ENCODE assay signal across 8 mouse cellular contexts in genomic region chr14:121504781-121505484, GRCm38 (mm10). TPM values are rescaled to one million over a fixed set of nuclear protein-coding genes. Genes with fewer than 3 reads are reported as not detected.
DNase-seq lines count a peak whose midpoint lies in the region; ATAC-seq lines count a peak whose summit lies in the region.

Gene Slc15a1, minus strand, starts transcription at chr14:121505252.

- ATAC-seq in limb, embryonic 11.5 days (ENCODE audit: insufficient number of reproducible peaks, low FRiP score, low TSS enrichment, low read depth): no peak
- no peak for ATAC-seq in midbrain, embryonic 14.5 days (ENCODE audit: low FRiP score, low TSS enrichment)

- H3K9ac ChIP-seq in limb, embryonic 11.5 days (ENCODE audit: low read length): no peak within 1 kb of the TSS
- H3K9ac ChIP-seq in midbrain, embryonic 14.5 days (replicated peaks; ENCODE audit: low read length): no peak within 1 kb of the TSS

- H3K9me3 ChIP-seq in forebrain, embryonic 10.5 days: no peaks in the 10 kb centered on the region
- no peaks in the 10 kb centered on the region for H3K9me3 ChIP-seq in limb, embryonic 11.5 days (ENCODE audit: control insufficient read depth, low read length)
- H3K9me3 ChIP-seq in midbrain, embryonic 14.5 days (ENCODE audit: control insufficient read depth, low read length): no peaks in the 10 kb centered on the region

- no peaks in the 10 kb centered on the region for H3K36me3 ChIP-seq in forebrain, embryonic 10.5 days (replicated peaks)
- H3K36me3 ChIP-seq in limb, embryonic 11.5 days (ENCODE audit: control insufficient read depth, insufficient read depth, low read length): no peaks in the 10 kb centered on the region
- no peaks in the 10 kb centered on the region for H3K36me3 ChIP-seq in midbrain, embryonic 14.5 days (ENCODE audit: control insufficient read depth, insufficient read depth, low read length)

- peak within 1 kb of the TSS; percentile 43 for H3K4me3 ChIP-seq in forebrain, embryonic 10.5 days
- H3K4me3 ChIP-seq in limb, embryonic 11.5 days (ENCODE audit: low read depth, low read length): no peak within 1 kb of the TSS
- no peak within 1 kb of the TSS; the same call in 1 of the 2 replicates for H3K4me3 ChIP-seq in midbrain, embryonic 14.5 days (replicated peaks; ENCODE audit: low read depth, low read length)

- peak; percentile 21 for DNase-seq in adrenal gland, postnatal 14 days
- DNase-seq in adrenal gland, adult 8-10 months: no peak
- DNase-seq in forebrain, embryonic 10.5 days (ENCODE audit: extremely low spot score, low spot score): no peak
- DNase-seq in limb, embryonic 11.5 days (ENCODE audit: low spot score): no peak
- DNase-seq in midbrain, embryonic 14.5 days: no peak
- no peak for DNase-seq in T-cell, adult 2 months (ENCODE audit: low spot score)
- no peak for DNase-seq in cerebellum, postnatal 4 days (ENCODE audit: low spot score in 2 of 2)
- DNase-seq in left cerebral cortex, adult 18-20 months (ENCODE audit: low spot score in 2 of 2): no peak

- H3K4me1 ChIP-seq in forebrain, embryonic 10.5 days: peaks cover 20% of the 10 kb centered on the region
- no peaks in the 10 kb centered on the region for H3K4me1 ChIP-seq in limb, embryonic 11.5 days (ENCODE audit: control insufficient read depth, insufficient read depth, low read length)
- H3K4me1 ChIP-seq in midbrain, embryonic 14.5 days (ENCODE audit: control insufficient read depth, insufficient read depth, low read length): no peaks in the 10 kb centered on the region

- 10% methylated on average over 33 of the region's 33 CpGs for WGBS in forebrain, embryonic 10.5 days
- 9% methylated on average over 33 of the region's 33 CpGs for WGBS in limb, embryonic 11.5 days
- WGBS in midbrain, embryonic 14.5 days: 8% methylated on average over 33 of the region's 33 CpGs

- H3K27me3 ChIP-seq in forebrain, embryonic 10.5 days (ENCODE audit: poor library complexity, severe bottlenecking): peaks cover 51% of the 10 kb centered on the region
- H3K27me3 ChIP-seq in limb, embryonic 11.5 days (ENCODE audit: control insufficient read depth, insufficient read depth, low read length): peaks cover 34% of the 10 kb centered on the region
- H3K27me3 ChIP-seq in midbrain, embryonic 14.5 days (ENCODE audit: control insufficient read depth, insufficient read depth, low read length): peaks cover 18% of the 10 kb centered on the region

- peak within 1 kb of the TSS; percentile 9; the same call in 1 of the 2 replicates for H3K27ac ChIP-seq in forebrain, embryonic 10.5 days
- H3K27ac ChIP-seq in limb, embryonic 11.5 days (replicated peaks; ENCODE audit: low read depth, low read length): no peak within 1 kb of the TSS
- H3K27ac ChIP-seq in midbrain, embryonic 14.5 days (replicated peaks; ENCODE audit: low read depth, low read length): no peak within 1 kb of the TSS

- 0 out of 2 replicates have a peak within 1 kb of the TSS, but pooled peaks have one; percentile 4 for H3K4me2 ChIP-seq in limb, embryonic 11.5 days (ENCODE audit: low read depth, severe bottlenecking)
- peak within 1 kb of the TSS; percentile 34 for H3K4me2 ChIP-seq in midbrain, embryonic 14.5 days (ENCODE audit: low read length)

RNA-seq across cellular contexts. Expression of gene Slc15a1, which starts in this region (rescaled TPM):
- total RNA-seq in adrenal gland, postnatal 14 days (2021): 0.22 and 0.23 TPM in 2 replicates
- under 1 TPM in 2 of 4 experiments, not detected in 2; 0.14 to 0.20 TPM for total RNA-seq in adrenal gland, adult 8-10 months (2022)
- polyA plus RNA-seq in forebrain, embryonic 10.5 days (2016; fragmentation: Nextera tagmentation; extraction: Ambion mirVana): not detected in 2 replicates
- not detected in 2 replicates for polyA plus RNA-seq in limb, embryonic 11.5 days (2014; fragmentation: Nextera tagmentation; extraction: Ambion mirVana)
- polyA plus RNA-seq in midbrain, embryonic 14.5 days (2014; fragmentation: Nextera tagmentation; extraction: Ambion mirVana): not detected in 2 replicates
- total RNA-seq in left cerebral cortex, adult 18-20 months (2021): not detected

Comparison
In these comparisons a context has a peak if more than half of its experiments do, and no peak if none do; other contexts are left out.
1. Peak in DNase-seq in adrenal gland, postnatal 14 days; RNA of the gene not detected or under 1 TPM.